Mouse (Mus musculus): ENCODE measurements around the gene Ptprn2.

Gene Ptprn2

DNA sequence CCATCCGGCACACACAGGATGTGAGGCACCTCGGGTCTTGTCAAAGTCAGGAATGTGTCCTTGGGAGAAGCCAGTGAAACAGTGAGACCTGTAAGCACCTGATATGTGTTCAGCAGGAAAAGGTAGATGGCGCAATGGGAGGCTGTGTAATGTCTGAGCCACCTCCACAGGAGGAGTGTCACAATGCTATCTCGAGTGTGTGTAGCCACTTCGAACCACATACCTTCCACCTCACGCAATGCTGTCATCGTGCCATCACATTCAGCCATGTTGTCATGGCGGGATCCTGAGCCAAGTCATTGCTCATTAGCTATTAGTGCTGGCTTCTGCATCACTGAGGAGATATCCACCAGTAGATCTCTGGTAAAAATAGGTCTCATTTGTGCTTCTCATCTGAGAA, 290.9 kb downstream of the Ptprn2 start:
- DNase-seq (ENCODE audit: low read depth, low spot score): no peak

DNA sequence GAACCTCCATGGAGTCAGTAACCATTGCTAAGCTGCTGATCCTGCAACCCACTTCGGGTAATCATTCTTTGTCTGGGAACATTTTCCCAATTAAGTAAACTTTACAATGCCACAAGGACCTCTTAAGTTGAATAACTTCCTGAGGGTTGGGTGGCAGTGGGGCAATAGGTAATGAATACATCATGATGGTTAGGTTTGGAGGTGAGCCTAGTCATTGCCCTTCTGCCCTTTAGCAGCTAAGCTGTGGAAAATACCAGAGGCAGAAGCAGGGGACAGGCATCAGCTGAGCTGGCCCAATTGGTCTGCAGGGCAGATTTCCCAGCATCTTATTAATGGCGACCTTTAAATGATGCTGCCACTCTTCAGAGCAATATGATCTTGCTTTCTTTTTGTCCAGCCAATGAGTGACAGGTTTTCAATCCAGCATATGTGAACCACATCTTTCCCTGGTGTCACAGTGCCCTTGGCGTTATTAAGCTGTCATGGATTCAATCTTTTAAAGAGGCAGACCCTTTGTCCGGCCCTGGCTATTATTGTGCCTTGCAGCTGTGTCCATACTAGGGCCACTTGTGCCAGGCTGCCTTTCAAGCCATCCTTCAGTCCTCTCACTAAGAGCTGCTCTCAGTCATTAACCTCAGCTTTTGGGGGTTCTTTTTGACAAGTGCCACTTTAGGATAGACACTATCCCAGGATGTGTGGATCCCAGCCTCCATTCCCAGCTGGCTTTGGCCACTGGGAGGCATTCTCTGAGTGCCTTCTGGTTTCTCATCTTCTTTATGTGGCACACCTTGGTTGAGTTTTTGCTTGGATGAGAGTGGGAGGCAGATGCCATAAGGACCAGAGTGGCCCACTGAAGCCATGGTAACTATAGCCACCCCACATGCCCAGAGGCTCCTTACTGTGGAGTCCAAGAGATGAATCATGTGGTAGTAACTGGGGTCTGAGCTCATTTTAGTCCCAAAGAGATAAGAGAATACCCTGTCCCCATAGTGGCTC, 292.9 kb downstream of the Ptprn2 start:
- no peak for DNase-seq (ENCODE audit: low read depth, low spot score)

DNA sequence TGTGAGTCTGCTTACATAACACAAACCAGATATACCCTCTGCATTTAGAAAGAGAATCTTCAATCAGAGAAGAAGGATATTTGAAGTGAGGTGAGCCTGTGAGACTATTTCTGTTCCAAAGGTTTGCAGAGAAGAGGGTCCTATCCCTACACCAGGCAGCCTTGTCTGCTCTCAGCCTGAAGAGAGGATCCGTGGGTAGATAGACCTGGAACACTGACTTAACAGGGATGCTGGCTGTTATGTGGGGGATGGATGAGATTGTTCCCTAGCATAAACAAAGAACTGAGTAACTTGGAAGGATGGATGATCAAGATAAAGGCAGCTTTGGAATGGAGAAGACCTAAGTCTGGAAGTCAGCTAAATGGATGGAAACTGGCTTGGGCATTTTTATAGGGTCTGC, 294.9 kb downstream of the Ptprn2 start:
- DNase-seq (ENCODE audit: low read depth, low spot score): no peak

DNA sequence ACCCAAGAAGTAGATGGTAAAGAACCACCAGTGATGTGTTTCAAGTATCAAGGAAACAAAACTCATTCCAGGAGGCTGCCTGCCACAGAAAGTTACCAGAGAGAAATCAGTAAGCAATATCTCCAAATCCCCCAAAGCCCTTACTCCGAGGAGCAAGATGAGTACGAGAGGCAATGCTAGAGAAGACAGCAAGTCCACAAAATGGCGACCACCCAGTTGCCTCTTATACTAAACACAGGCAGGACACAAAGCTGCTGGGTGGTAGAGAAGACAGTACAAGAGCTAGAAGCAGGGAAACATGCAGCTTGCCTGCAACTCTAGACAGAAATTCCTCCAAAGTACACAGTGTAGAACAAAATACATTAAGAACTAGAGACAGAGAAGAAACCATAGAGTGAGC, 300.2 kb downstream of the Ptprn2 start:
- DNase-seq (ENCODE audit: low read depth, low spot score): no peak

GRCm38 (mm10) chr12:116788346-116788745, 302.8 kb downstream of the Ptprn2 start:
- no peak for DNase-seq (ENCODE audit: low read depth, low spot score)

GRCm38 (mm10) chr12:116803331-116803730, 317.8 kb downstream of the Ptprn2 start:
- no peak for DNase-seq (ENCODE audit: low read depth, low spot score)

DNA sequence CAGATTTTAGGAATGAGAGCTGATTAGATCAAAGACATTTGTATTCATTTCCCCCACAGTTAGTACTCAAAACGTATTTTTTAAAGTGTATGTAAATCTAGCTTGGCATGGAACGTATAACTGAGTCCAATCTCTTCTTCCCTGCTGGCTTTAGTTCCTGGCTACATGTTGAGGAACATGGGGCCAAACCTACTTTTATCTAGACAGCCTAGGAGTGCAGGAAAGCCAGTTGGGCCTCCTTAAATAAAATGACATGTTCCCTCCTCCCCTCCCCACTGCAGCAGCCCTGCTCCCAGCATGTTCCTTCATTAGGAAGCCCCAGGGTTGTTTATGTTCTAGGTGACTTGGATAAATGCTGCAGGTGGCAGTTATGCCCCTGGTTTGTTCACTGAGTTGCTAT, 319.2 kb downstream of the Ptprn2 start:
- DNase-seq (ENCODE audit: low read depth, low spot score): no peak

DNA sequence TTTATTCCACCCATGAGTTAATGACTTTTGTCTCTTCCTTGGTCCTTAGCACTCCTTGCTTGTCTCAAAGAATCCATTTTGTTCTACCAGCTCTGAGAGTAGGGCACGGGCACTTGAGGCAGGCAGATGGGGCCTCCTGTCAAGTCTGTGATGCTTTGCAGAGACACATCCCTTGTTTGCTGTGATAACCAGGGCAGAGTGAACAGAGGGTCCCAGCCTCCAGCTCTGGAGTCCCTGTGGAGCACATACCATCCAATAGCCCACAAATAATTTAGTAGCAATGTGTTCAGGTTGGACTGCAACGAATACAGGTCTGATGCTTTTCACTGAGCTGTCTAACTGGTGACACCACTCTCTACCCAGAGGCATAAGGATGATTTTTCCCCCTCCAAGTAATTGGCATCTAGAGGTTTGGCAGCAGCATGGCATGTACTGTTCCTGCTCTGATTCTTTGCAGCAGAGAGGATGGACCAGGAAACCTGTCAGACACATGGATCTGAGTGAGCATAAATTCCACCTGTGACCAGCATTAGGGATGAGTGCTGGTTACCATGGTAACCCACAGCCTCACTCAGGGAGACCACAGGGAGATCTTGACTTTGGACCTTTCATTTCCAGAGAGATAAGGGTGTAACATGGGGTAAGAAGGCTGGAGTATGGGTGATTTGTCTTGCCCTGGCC, 319.7 kb downstream of the Ptprn2 start:
- no peak for DNase-seq (ENCODE audit: low read depth, low spot score)

- no peak for DNase-seq (ENCODE audit: low read depth, low spot score)
Measured at GRCm38 (mm10) chr12:116806089-116806488, 320.6 kb downstream of the Ptprn2 start.

GRCm38 (mm10) chr12:116813012-116813411, 327.5 kb downstream of the Ptprn2 start:
- no peak for DNase-seq (ENCODE audit: low read depth, low spot score)

DNA sequence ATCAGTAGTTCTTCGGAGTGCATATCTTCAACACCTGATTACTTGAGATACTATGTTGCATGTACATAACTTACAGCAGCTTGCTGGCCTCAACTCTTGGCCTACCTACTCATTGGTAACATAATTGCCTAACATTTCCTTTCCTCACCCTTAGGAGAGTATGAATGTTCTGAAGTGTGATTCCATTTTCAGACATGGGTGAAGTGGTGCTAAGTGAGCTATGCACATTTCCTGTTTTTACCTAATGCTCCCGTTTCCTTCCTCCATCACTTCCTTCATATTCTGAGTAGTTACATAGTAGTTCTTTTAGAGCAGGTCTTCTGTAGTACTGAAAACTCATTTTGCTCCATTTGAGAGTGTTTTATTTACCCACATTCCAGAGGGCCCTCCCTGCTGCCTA, 334.3 kb downstream of the Ptprn2 start:
- DNase-seq (ENCODE audit: low read depth, low spot score): no peak

DNA sequence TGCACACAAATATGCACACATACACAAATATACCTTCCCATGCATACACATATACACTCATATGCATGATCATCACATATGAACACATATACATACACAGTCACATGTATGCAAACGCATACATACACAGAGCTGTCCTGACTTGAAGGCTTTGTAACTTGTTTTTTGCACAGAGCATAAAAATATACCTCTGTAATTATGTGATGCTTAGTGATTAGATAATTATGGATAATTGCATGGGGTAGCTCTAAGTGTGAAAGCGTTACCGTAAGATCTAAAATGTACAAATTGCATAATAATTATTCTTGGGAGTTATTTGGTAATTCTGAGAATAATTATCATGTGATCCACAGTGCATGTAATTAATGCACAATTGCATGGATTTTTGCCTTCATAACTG, 337.8 kb downstream of the Ptprn2 start:
- no peak for DNase-seq (ENCODE audit: low read depth, low spot score)

DNA sequence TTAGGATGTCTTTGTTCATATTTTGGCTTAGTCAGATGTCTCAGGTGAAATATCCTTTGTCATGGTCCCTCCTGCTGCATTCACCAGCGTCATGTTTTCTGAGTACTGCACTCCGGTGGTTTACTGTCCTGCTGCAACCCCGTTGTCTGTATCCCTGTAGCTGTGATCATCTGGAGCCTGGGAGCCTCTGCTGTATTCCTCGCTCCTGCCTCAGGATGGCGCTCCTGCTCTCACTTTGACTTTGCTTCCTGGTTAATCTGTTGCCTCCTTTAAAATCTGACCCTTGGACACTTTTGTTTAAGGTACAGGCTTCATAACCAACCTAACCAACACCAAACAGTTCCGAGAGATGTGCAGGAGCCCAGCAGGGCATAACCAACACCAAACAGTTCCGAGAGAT, 342.2 kb downstream of the Ptprn2 start:
- DNase-seq (ENCODE audit: low read depth, low spot score): no peak

GRCm38 (mm10) chr12:116838611-116839192, 353.2 kb downstream of the Ptprn2 start:
- no peak for DNase-seq (ENCODE audit: low read depth, low spot score)

DNA sequence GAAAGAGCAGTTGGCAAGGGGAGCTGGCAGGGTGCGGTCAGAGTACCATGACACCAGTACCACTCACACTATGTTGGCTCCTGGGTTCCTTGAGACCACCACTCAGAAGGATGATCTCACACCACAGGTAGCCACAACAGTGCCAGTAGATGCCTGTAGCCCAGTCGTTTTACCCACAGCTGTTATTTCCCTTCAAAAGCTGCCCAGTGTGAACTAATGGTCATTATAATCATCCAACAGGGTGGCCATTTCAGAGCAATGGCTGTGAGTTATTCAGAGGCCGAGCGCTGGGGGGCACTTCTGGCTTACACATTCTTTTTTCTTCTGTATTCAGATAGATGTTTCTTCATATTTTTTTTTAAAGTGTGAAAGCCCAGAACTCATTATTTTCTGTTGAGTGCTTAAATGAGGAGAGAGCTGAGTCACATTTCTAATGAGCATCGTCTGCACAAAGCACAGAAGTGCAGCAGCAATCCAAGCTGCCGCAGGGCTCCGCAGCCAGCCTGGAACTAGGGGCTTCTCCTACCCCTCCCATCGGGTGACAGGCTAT, 357.3 kb downstream of the Ptprn2 start:
- no peak for DNase-seq (ENCODE audit: low read depth, low spot score)

DNA sequence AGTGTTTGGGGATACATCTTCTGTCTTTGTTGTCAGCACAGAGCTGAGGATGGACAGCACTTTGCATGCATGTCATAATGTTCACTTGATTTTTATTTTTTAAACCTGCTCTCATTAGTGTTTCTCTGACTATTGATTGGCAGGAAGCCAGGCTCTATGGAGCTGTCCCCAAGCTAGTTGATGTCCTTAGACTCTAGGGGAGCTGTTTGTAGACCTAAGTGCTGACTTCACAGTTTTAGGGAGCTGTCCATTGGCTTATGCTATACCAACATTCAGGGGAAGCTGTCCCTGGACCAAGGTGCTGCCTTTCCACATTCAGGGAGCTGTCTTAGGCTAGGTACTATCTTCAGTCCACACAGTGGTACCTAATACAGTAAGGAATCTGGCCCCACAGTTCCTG, 360.7 kb downstream of the Ptprn2 start:
- no peak for DNase-seq (ENCODE audit: low read depth, low spot score)

DNA sequence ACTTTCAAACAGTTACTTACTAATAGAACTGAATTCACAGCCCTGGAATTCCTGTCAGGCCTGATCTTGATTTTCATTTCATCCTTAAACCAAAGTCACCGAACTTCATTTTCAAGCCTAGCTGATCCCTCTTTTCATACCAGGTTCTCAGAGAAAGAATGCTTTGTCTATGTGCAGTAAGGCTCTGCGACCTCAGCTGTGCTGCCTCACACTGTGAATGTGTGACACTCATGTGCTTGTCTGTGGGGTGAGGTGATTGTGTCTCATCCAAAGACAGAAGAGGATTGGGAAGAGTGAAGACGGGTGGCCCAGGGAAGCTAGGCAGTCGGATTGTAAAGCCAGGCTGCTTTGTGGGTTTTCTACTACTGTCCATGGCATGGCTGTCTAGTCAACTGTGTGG, 361.5 kb downstream of the Ptprn2 start:
- no peak for DNase-seq (ENCODE audit: low read depth, low spot score)

DNA sequence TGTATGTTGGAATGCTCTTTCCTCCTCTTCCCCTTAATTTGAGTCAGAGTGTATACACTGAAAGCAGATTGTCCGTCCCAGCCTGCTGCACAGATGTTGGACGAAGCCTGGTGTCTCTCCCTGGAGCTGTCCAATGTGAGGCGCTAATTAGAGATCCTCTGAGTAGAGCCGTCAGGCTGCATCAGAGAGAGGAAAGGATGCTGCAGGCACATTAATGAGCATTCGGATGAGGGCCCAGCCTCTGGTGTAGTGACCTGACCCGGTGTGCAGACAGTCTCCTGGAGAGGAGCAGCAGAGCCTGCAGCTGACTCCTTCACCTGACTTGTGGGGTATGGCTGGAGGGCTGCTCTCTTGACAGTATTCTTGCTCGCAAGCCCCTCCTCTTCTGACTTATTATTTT, 370.8 kb downstream of the Ptprn2 start:
- DNase-seq (ENCODE audit: low read depth, low spot score): no peak

DNA sequence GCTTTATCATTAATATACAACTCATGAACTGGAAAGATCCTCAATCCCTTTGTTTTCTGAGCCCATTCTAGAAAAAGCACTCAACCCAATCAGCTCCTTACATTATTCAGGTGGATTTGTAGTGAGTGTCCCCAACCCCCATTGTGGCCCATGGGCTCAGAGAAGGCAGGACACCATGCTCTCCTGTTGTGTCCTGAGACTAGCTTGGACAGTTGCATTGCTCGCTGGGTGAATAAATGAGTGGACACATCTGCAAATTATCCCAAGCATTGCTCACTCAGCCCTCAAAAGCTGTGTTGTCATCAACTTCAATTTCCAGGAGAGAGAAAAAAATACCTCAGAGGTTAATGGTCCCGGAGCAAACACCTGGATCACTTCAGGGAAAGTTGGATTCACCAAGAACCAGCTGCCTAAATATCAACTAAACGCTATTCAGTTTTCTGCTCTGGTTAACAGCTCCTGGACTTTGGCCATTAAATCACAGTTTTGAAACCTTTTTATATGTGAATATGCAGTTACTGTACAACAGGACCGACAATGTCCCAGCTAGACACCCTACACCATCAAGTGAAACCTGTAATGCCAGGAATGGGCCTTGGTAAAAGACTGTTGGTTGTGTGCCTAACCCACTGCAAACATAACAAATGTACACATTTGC, 376.0 kb downstream of the Ptprn2 start:
- DNase-seq (ENCODE audit: low read depth, low spot score): no peak

- no peak for DNase-seq (ENCODE audit: low read depth, low spot score)
Measured at GRCm38 (mm10) chr12:116863291-116863899, 377.9 kb downstream of the Ptprn2 start.

- no peak for DNase-seq (ENCODE audit: low read depth, low spot score)
Measured at GRCm38 (mm10) chr12:116873866-116874585, 388.5 kb downstream of the Ptprn2 start.
